In genomic region chr10:93648598-93649102, GRCm38 (mm10) we compare ENCODE assay signal across 21 mouse cellular contexts. TPM values are rescaled to one million over a fixed set of nuclear protein-coding genes. Genes with fewer than 3 reads are reported as not detected.
DNase-seq lines count a peak whose midpoint lies in the region; ATAC-seq lines count a peak whose summit lies in the region.
"Had no signal": no experiment of that assay in that cellular context is flagged by ENCODE, and none has a peak within 500 bp of the region (broad histone marks: within the 10 kb centered on the region; RNA-seq: fewer than 3 reads in every experiment).

No protein-coding gene starts in this region.

- H3K36me3 ChIP-seq in heart, embryonic 16.5 days (ENCODE audit: control insufficient read depth, insufficient read depth) = peaks cover 5% of the 10 kb centered on the region; the same call in 1 of the 2 replicates
- H3K36me3 ChIP-seq: embryonic facial prominence, embryonic 15.5 days had no signal

- intact Hi-C loops in heart, postnatal 36 days (cut with DNase I) = no loop called here

- no peak overlapping the region for H3K9ac ChIP-seq in heart, embryonic 16.5 days (ENCODE audit: low read length)
- H3K9ac ChIP-seq: embryonic facial prominence, embryonic 15.5 days; forebrain, embryonic 13.5 days; limb, embryonic 12.5 days; lung, embryonic 14.5 days had no signal

- ATAC-seq in heart, embryonic 16.5 days (replicated peaks; ENCODE audit: extremely low read depth, insufficient read depth, low FRiP score) = no peak
- ATAC-seq in megakaryocyte progenitor cell, adult 5-6 weeks (replicated peaks; ENCODE audit: poor library complexity) = peak; percentile 5; the same call in 1 of the 2 replicates
- ATAC-seq: forebrain, embryonic 13.5 days; hindbrain, embryonic 16.5 days had no signal

- no peaks in the 10 kb centered on the region; the same call in none of the 2 replicates for H3K27me3 ChIP-seq in heart, embryonic 16.5 days (ENCODE audit: control insufficient read depth, insufficient read depth, low read length)
- H3K27me3 ChIP-seq: embryonic facial prominence, embryonic 15.5 days; forebrain, embryonic 13.5 days had no signal

- peak overlapping the region; percentile 36 for H3K4me2 ChIP-seq in heart, embryonic 16.5 days (ENCODE audit: low read depth, low read length)
- H3K4me2 ChIP-seq: embryonic facial prominence, embryonic 15.5 days; forebrain, embryonic 13.5 days; limb, embryonic 12.5 days; lung, embryonic 14.5 days had no signal

- peaks cover 27% of the 10 kb centered on the region for H3K4me1 ChIP-seq in heart, embryonic 16.5 days (ENCODE audit: control insufficient read depth, insufficient read depth, low read length)
- H3K4me1 ChIP-seq: embryonic facial prominence, embryonic 15.5 days; limb, embryonic 12.5 days had no signal

- peak overlapping the region; percentile 86 for H3K27ac ChIP-seq in heart, embryonic 16.5 days (ENCODE audit: low read length)
- H3K27ac ChIP-seq: embryonic facial prominence, embryonic 15.5 days; forebrain, embryonic 13.5 days; kidney, postnatal 0 days; left cerebral cortex, adult 2 months; limb, embryonic 12.5 days; stomach, postnatal 0 days had no signal

- no peaks in the 10 kb centered on the region for H3K9me3 ChIP-seq in heart, embryonic 16.5 days (replicated peaks; ENCODE audit: control insufficient read depth, low read length)
- H3K9me3 ChIP-seq: embryonic facial prominence, embryonic 15.5 days; forebrain, embryonic 13.5 days; limb, embryonic 12.5 days had no signal

- WGBS in heart, embryonic 16.5 days = 58% methylated on average over 8 of the region's 8 CpGs

- peak; percentile 13 for DNase-seq in adrenal gland, adult 2 months
- no peak for DNase-seq in adrenal gland, adult (ENCODE audit: inconsistent age in 2 of 2, low spot score in 1 of 2)
- DNase-seq in heart, postnatal 36 days = no peak
- peak; percentile 64 for DNase-seq in NIH3T3 (ENCODE audit: low read depth)
- no peak for DNase-seq in testis, postnatal 14 days (ENCODE audit: low spot score)
- no peak for DNase-seq in kidney, postnatal 36 days
- DNase-seq: embryo, embryonic 11 days; kidney, adult 11 months; lung, postnatal 4 days; thymus, postnatal 14 days had no signal

- H3K4me3 ChIP-seq in heart, embryonic 16.5 days (ENCODE audit: low read length) = no peak overlapping the region
- H3K4me3 ChIP-seq: embryonic facial prominence, embryonic 15.5 days; forebrain, embryonic 13.5 days; left cerebral cortex, adult 2 months; limb, embryonic 12.5 days had no signal

RNA-seq across cellular contexts. Expression of gene Ntn4, which starts 8.2 kb away (rescaled TPM):
- 10 to 100 TPM; 14.6 to 26.8 TPM for total RNA-seq in adrenal gland, adult 2 months (2021)
- polyA plus RNA-seq in adrenal gland, adult 2 months (2012; rRNA removed) = 11.0 and 12.5 TPM in 2 replicates
- 2.8 and 5.0 TPM in 2 replicates for polyA plus RNA-seq in heart, embryonic 16.5 days (2015; fragmentation: Nextera tagmentation; extraction: Ambion mirVana)
- total RNA-seq in heart, postnatal 36 days (2021) = 10 to 100 TPM; 12.5 to 13.7 TPM
- 1.2 TPM in 2 replicates for total RNA-seq in megakaryocyte progenitor cell, adult 5-6 weeks (2015)
- 0.74 and 1.1 TPM in 2 replicates for total RNA-seq in megakaryocyte progenitor cell, adult 5-6 weeks (2017)
- total RNA-seq: neutrophil, adult 5-6 weeks had no signal

RNA-seq across cellular contexts. Expression of gene Snrpf, which starts 59.1 kb away (rescaled TPM):
- total RNA-seq in adrenal gland, adult 2 months (2021) = 10 to 100 TPM; 11.7 to 16.6 TPM
- polyA plus RNA-seq in adrenal gland, adult 2 months (2012; rRNA removed) = 10.6 and 12.5 TPM in 2 replicates
- 61.1 and 70.9 TPM in 2 replicates for polyA plus RNA-seq in heart, embryonic 16.5 days (2015; fragmentation: Nextera tagmentation; extraction: Ambion mirVana)
- total RNA-seq in heart, postnatal 36 days (2021) = 10 to 100 TPM in 1 of 2 experiments, 1 to 10 TPM in 1; 7.4 to 11.5 TPM
- 188 and 192 TPM in 2 replicates for total RNA-seq in megakaryocyte progenitor cell, adult 5-6 weeks (2015)
- total RNA-seq in megakaryocyte progenitor cell, adult 5-6 weeks (2017) = 284 and 295 TPM in 2 replicates

Comparison
In these comparisons a context has a peak if more than half of its experiments do, and no peak if none do; other contexts are left out.
1. DNase-seq: peak in adrenal gland, adult 2 months (single experiment) and NIH3T3 (single experiment); none in adrenal gland, adult (0 of 2), heart, postnatal 36 days (0 of 2), testis, postnatal 14 days (single experiment) and kidney, postnatal 36 days (0 of 2).
2. RNA of gene Ntn4, which starts 8.2 kb away (total RNA-seq): 14.6 to 26.8 TPM in adrenal gland, adult 2 months and 12.5 to 13.7 TPM in heart, postnatal 36 days; 0.74 to 1.2 TPM in megakaryocyte progenitor cell, adult 5-6 weeks; every median in the first group is over 4 times any median in the second.
3. RNA of gene Snrpf, which starts 59.1 kb away (total RNA-seq): 188 to 295 TPM in megakaryocyte progenitor cell, adult 5-6 weeks; 11.7 to 16.6 TPM in adrenal gland, adult 2 months and 7.4 to 11.5 TPM in heart, postnatal 36 days; every median in the first group is over 10 times any median in the second.